Mouse (Mus musculus) intestine, embryonic 15.5 days (tissue): ENCODE results near the gene Pemt. TPM values are rescaled to one million over a fixed set of nuclear protein-coding genes. Genes with fewer than 3 reads are reported as not detected.

Experiments
- ATAC-seq: fragments of 200-750 bp; cut with Nextera tagmentation; 2 replicates; pipeline ENCODE4 v1.8.0; 2017; ENCODE audit warnings: moderate TSS enrichment, moderate library complexity
- H3K27ac ChIP-seq: fragments of 300-500 bp; sonication (generic); 2 replicates; pipeline ENCODE4 v1.5.1; 2015; ENCODE audit warnings: mild to moderate bottlenecking, inconsistent platforms
- H3K27me3 ChIP-seq: fragments of 300-500 bp; sonication (generic); replicated peaks from 2 replicates; pipeline ENCODE4 v1.6.1; 2015; ENCODE audit warnings: inconsistent platforms
- H3K36me3 ChIP-seq: fragments of 300-500 bp; sonication (generic); 2 replicates; pipeline ENCODE4 v1.6.1; 2015; ENCODE audit warnings: inconsistent platforms
- H3K4me1 ChIP-seq: fragments of 300-500 bp; sonication (generic); replicated peaks from 2 replicates; pipeline ENCODE4 v1.6.1; 2015; ENCODE audit warnings: inconsistent platforms
- H3K4me2 ChIP-seq: fragments of 300-500 bp; sonication (generic); replicated peaks from 2 replicates; pipeline ENCODE4 v1.6.1; 2015; ENCODE audit warnings: mild to moderate bottlenecking, inconsistent platforms
- H3K4me3 ChIP-seq: fragments of 300-500 bp; sonication (generic); replicated peaks from 2 replicates; pipeline ENCODE4 v1.5.1; 2015; ENCODE audit warnings: inconsistent platforms
- H3K9ac ChIP-seq: fragments of 300-500 bp; sonication (generic); 2 replicates; pipeline ENCODE4 v1.6.1; 2015; ENCODE audit warnings: inconsistent platforms
- H3K9me3 ChIP-seq: fragments of 300-500 bp; sonication (generic); 2 replicates; pipeline ENCODE4 v1.6.1; 2016; ENCODE audit warnings: inconsistent platforms
- WGBS: fragments of 180-500 bp; shearing (Covaris S2); methylation state at CpG from one replicate; pipeline ENCODE4 v1.1.7; 2015; 5-methylcytosine and 5-hydroxymethylcytosine counted together
- polyA plus RNA-seq: library from polyadenylated mRNA; unstranded; fragments of >200 nt; fragmentation: Nextera tagmentation; extraction: Ambion mirVana; gene quantifications from 2 replicates; pipeline ENCODE4 v1.2.1, GENCODE M21; 2015

The Pemt gene
- polyA plus RNA-seq, 1 experiment from 2014 or later, result 8.2 TPM

GRCm38 (mm10) chr11:60073936-60074502 lies 27.7 kb upstream of the Pemt start:
- H3K27me3 ChIP-seq, result no peaks in the 10 kb centered on the region
- H3K4me2 ChIP-seq, result no peak overlapping the region
- H3K9me3 ChIP-seq, result no peaks in the 10 kb centered on the region
- ATAC-seq, result no peak
- H3K4me3 ChIP-seq, result no peak overlapping the region
- H3K4me1 ChIP-seq, result no peaks in the 10 kb centered on the region
- WGBS, result 58% methylated on average over 15 of the region's 15 CpGs
- no peak overlapping the region for H3K27ac ChIP-seq
- no peaks in the 10 kb centered on the region for H3K36me3 ChIP-seq
- H3K9ac ChIP-seq, result no peak overlapping the region

- no peaks in the 10 kb centered on the region for H3K36me3 ChIP-seq
- H3K9me3 ChIP-seq, result no peaks in the 10 kb centered on the region
- H3K4me1 ChIP-seq, result no peaks in the 10 kb centered on the region
- no peak overlapping the region for H3K4me2 ChIP-seq
- no peak overlapping the region for H3K4me3 ChIP-seq
- no peak for ATAC-seq
- no peaks in the 10 kb centered on the region for H3K27me3 ChIP-seq
- H3K27ac ChIP-seq, result no peak overlapping the region
- no peak overlapping the region for H3K9ac ChIP-seq
Measured at GRCm38 (mm10) chr11:60073121-60073520, 26.8 kb upstream of the Pemt start.

GRCm38 (mm10) chr11:60071221-60071620 lies 24.9 kb upstream of the Pemt start:
- Histone ChIP-seq H3K4me1 (no peaks in the 10 kb centered on the region), H3K27ac (no peak overlapping the region), H3K36me3 (no peaks in the 10 kb centered on the region), H3K9ac (no peak overlapping the region), H3K4me3 (no peak overlapping the region), H3K27me3 (no peaks in the 10 kb centered on the region), H3K9me3 (no peaks in the 10 kb centered on the region), H3K4me2 (no peak overlapping the region)
- ATAC-seq, result no peak
- 85% methylated on average over 6 of the region's 6 CpGs for WGBS

GRCm38 (mm10) chr11:60070599-60070998 lies 24.3 kb upstream of the Pemt start:
- no peaks in the 10 kb centered on the region for H3K4me1 ChIP-seq
- no peak for ATAC-seq
- no peaks in the 10 kb centered on the region for H3K27me3 ChIP-seq
- H3K36me3 ChIP-seq, result no peaks in the 10 kb centered on the region
- no peak overlapping the region for H3K4me2 ChIP-seq
- no peaks in the 10 kb centered on the region for H3K9me3 ChIP-seq
- H3K9ac ChIP-seq, result no peak overlapping the region
- 43% methylated on average over 8 of the region's 8 CpGs for WGBS
- no peak overlapping the region for H3K27ac ChIP-seq
- H3K4me3 ChIP-seq, result no peak overlapping the region

- H3K9me3 ChIP-seq, result no peaks in the 10 kb centered on the region
- H3K27me3 ChIP-seq, result no peaks in the 10 kb centered on the region
- no peak overlapping the region for H3K27ac ChIP-seq
- ATAC-seq, result no peak
- H3K4me2 ChIP-seq, result no peak overlapping the region
- no peaks in the 10 kb centered on the region for H3K4me1 ChIP-seq
- H3K36me3 ChIP-seq, result no peaks in the 10 kb centered on the region
- no peak overlapping the region for H3K9ac ChIP-seq
- H3K4me3 ChIP-seq, result no peak overlapping the region
Measured at GRCm38 (mm10) chr11:60068631-60069030, 22.3 kb upstream of the Pemt start.

- H3K9ac ChIP-seq, result no peak overlapping the region
- ATAC-seq, result no peak
- 92% methylated on average over 4 of the region's 4 CpGs for WGBS
Measured at GRCm38 (mm10) chr11:60067646-60068045, 21.4 kb upstream of the Pemt start.

GRCm38 (mm10) chr11:60065267-60065666 lies 19.0 kb upstream of the Pemt start:
- 64% methylated on average over 1 of the region's 1 CpGs for WGBS
- Histone ChIP-seq H3K4me1 (no peaks in the 10 kb centered on the region), H3K27me3 (no peaks in the 10 kb centered on the region), H3K9ac (no peak overlapping the region), H3K4me3 (no peak overlapping the region), H3K36me3 (no peaks in the 10 kb centered on the region), H3K4me2 (no peak overlapping the region), H3K9me3 (no peaks in the 10 kb centered on the region), H3K27ac (no peak overlapping the region)
- no peak for ATAC-seq

More at GRCm38 (mm10) chr11:60067646-60068045, 21.4 kb upstream of the Pemt start:
- Histone ChIP-seq H3K9me3 (no peaks in the 10 kb centered on the region), H3K4me3 (no peak overlapping the region), H3K36me3 (no peaks in the 10 kb centered on the region), H3K27me3 (no peaks in the 10 kb centered on the region), H3K4me1 (no peaks in the 10 kb centered on the region), H3K4me2 (no peak overlapping the region), H3K27ac (no peak overlapping the region)

- no peaks in the 10 kb centered on the region for H3K4me1 ChIP-seq
- no peak overlapping the region for H3K9ac ChIP-seq
- no peak overlapping the region for H3K27ac ChIP-seq
- H3K9me3 ChIP-seq, result no peaks in the 10 kb centered on the region
- no peaks in the 10 kb centered on the region for H3K36me3 ChIP-seq
- 58% methylated on average over 4 of the region's 4 CpGs for WGBS
- no peak overlapping the region for H3K4me3 ChIP-seq
- no peak overlapping the region for H3K4me2 ChIP-seq
- ATAC-seq, result no peak
- no peaks in the 10 kb centered on the region for H3K27me3 ChIP-seq
Measured at GRCm38 (mm10) chr11:60061504-60062006, 15.3 kb upstream of the Pemt start.

- no peak overlapping the region for H3K9ac ChIP-seq
- WGBS, result 91% methylated on average over 2 of the region's 2 CpGs
- ATAC-seq, result no peak
- H3K36me3 ChIP-seq, result no peaks in the 10 kb centered on the region
- H3K27me3 ChIP-seq, result no peaks in the 10 kb centered on the region
- no peaks in the 10 kb centered on the region for H3K9me3 ChIP-seq
- no peak overlapping the region for H3K27ac ChIP-seq
- no peak overlapping the region for H3K4me2 ChIP-seq
- H3K4me1 ChIP-seq, result no peaks in the 10 kb centered on the region
- H3K4me3 ChIP-seq, result no peak overlapping the region
Measured at GRCm38 (mm10) chr11:60060026-60060425, 13.7 kb upstream of the Pemt start.

- no peak overlapping the region for H3K27ac ChIP-seq
- H3K9me3 ChIP-seq, result no peaks in the 10 kb centered on the region
Measured at GRCm38 (mm10) chr11:60058441-60058840, 12.2 kb upstream of the Pemt start.

GRCm38 (mm10) chr11:60057987-60058386 lies 11.7 kb upstream of the Pemt start:
- Histone ChIP-seq H3K9me3 (no peaks in the 10 kb centered on the region), H3K27ac (no peak overlapping the region), H3K4me2 (no peak overlapping the region), H3K4me1 (no peaks in the 10 kb centered on the region), H3K9ac (no peak overlapping the region), H3K27me3 (no peaks in the 10 kb centered on the region), H3K36me3 (no peaks in the 10 kb centered on the region), H3K4me3 (no peak overlapping the region)
- no peak for ATAC-seq
- WGBS, result 68% methylated on average over 2 of the region's 2 CpGs

More at GRCm38 (mm10) chr11:60058441-60058840, 12.2 kb upstream of the Pemt start:
- H3K4me1 ChIP-seq, result no peaks in the 10 kb centered on the region
- no peak for ATAC-seq
- H3K36me3 ChIP-seq, result no peaks in the 10 kb centered on the region
- no peak overlapping the region for H3K4me3 ChIP-seq
- no peaks in the 10 kb centered on the region for H3K27me3 ChIP-seq
- H3K4me2 ChIP-seq, result no peak overlapping the region
- 61% methylated on average over 10 of the region's 10 CpGs for WGBS
- no peak overlapping the region for H3K9ac ChIP-seq

- H3K4me1 ChIP-seq, result no peaks in the 10 kb centered on the region
- H3K9ac ChIP-seq, result no peak overlapping the region
- 80% methylated on average over 6 of the region's 6 CpGs for WGBS
- H3K36me3 ChIP-seq, result no peaks in the 10 kb centered on the region
- no peaks in the 10 kb centered on the region for H3K27me3 ChIP-seq
- H3K9me3 ChIP-seq, result no peaks in the 10 kb centered on the region
- H3K4me2 ChIP-seq, result no peak overlapping the region
- no peak overlapping the region for H3K4me3 ChIP-seq
- ATAC-seq, result no peak
- H3K27ac ChIP-seq, result no peak overlapping the region
Measured at GRCm38 (mm10) chr11:60056520-60056919, 10.2 kb upstream of the Pemt start.

GRCm38 (mm10) chr11:60048841-60049240 lies 2.6 kb upstream of the Pemt start:
- H3K4me3 ChIP-seq, result no peak overlapping the region
- H3K27ac ChIP-seq, result no peak overlapping the region
- H3K4me1 ChIP-seq, result no peaks in the 10 kb centered on the region
- H3K4me2 ChIP-seq, result no peak overlapping the region
- H3K27me3 ChIP-seq, result no peaks in the 10 kb centered on the region
- no peaks in the 10 kb centered on the region for H3K9me3 ChIP-seq
- H3K9ac ChIP-seq, result no peak overlapping the region
- WGBS, result 71% methylated on average over 2 of the region's 2 CpGs
- H3K36me3 ChIP-seq, result no peaks in the 10 kb centered on the region
- ATAC-seq, result no peak
